Mouse (Mus musculus) fat pad, adult 2 months (tissue): Measurements from ENCODE around the gene Stn1.

ENCODE experiments used
- DNase-seq: peaks from one replicate; pipeline ENCODE4 v3.0.0-alpha.2; 2011; ENCODE audit warnings: low read depth, low spot score; ENCODE audit errors: extremely low read depth

The Stn1 gene

DNA sequence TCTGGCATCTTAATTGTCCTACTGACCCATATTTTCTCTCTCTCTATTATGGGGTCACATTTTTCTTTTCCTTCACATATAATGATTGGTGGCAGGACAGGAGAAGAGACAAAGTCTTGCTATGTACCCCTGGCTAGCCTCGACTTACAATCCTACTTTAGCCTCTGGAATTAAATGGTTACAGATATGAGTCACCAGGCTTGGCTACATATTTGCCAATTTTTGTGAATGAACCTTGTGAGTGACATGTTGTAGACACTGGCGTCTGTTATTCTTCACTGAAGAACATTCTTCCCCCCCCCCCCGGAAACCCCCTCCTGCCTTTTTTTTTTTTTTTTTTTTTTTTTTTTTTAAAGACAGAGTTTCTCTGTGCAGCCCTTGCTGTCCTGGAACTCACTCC is 54.0 kb downstream of the Stn1 start:
- no peak for DNase-seq

GRCm38 (mm10) chr19:47473453-47473852 is 63.9 kb downstream of the Stn1 start:
- no peak for DNase-seq

GRCm38 (mm10) chr19:47472881-47473400 is 64.4 kb downstream of the Stn1 start:
- DNase-seq = no peak

- DNase-seq = no peak
Observed at GRCm38 (mm10) chr19:47471808-47472207, 65.5 kb downstream of the Stn1 start.

DNA sequence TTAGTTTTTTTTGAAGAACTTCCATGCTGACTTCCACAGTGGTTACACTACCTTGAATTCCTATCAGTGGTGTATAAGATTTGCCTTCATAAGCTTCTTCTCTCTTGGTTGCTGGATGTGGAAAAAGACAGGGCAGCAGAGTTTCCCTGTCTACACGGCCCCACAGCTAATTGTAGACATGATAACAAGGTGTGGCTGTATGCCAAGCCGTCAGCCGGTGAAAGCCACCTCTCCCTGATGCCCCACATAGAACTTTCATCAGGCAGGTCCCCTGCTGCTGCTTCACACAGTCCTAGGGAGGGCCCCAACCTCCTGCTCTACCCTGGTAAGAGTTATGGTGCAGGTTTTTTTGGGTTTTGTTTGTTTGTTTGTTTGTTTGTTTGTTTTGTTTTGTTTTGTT is 68.6 kb downstream of the Stn1 start:
- no peak for DNase-seq

- no peak for DNase-seq
Observed at GRCm38 (mm10) chr19:47466775-47467174, 70.5 kb downstream of the Stn1 start.

DNA sequence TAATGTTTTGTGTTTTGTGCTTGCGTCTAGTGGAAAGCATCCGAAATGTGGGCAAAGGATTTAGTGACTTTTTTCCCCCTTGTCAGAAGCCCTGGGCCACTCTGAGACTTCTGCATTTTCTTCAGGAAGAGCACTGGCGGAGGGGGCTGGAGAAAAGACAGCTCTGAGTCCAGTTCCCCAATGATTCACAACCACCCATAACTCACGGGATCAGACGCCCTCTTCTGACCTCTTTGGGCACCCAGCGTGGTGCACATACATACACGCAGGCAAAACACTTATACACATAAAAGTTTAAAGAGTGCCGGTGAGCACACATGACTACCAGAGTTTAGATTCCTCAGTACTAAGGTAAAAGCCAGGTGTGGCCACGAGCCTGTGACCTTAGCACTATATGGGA is 71.8 kb downstream of the Stn1 start:
- no peak for DNase-seq

- DNase-seq = no peak
Observed at GRCm38 (mm10) chr19:47464304-47465241, 72.7 kb downstream of the Stn1 start, which contains the start of gene Sh3pxd2a. Sh3pxd2a (minus strand) TSS chr19:47464401.

- no peak for DNase-seq
Observed at GRCm38 (mm10) chr19:47463636-47464303, 73.5 kb downstream of the Stn1 start.

DNA sequence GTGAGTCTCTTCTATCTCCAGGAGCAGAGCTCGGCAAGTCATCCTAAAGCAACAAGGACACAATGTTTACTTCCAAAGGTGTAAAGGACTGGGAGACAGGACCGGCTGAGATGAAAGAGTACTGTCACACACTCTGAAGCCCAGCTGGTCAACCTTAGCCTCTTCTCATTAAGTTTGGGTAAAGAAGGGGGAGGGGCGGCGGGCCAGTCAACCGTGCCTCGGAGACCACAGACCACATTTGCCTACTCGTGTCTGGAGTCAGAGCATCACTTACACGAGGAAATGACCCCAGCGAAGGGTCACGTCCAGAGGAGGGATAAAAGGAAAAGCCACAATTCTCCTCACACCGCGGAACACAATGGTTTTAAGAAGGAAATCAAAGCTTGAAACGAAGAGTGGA is 74.1 kb downstream of the Stn1 start:
- DNase-seq = no peak

DNA sequence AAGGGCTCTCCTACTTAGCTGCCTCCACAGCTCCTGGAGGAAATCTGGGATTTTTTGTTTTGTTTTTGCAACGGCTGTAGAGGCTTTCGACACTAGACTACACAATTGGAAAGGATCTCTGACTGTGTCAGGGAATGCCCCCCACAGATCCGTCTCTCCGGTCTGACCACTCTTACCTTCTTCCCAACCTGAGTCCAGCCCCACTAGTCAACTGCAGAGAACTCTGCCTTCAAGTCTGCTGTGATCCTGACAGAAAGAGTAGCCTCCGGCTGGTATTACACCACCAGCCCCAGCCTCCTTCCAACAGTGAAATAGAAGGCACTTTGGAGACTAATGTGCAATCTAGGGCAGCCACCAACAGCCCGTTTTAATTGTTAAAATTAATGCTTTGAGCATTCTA is 74.6 kb downstream of the Stn1 start:
- DNase-seq = peak; percentile 78

GRCm38 (mm10) chr19:47461838-47462237 is 75.5 kb downstream of the Stn1 start:
- DNase-seq = no peak

GRCm38 (mm10) chr19:47461386-47461785 is 75.9 kb downstream of the Stn1 start:
- DNase-seq = no peak

- DNase-seq = no peak
Observed at GRCm38 (mm10) chr19:47460120-47460960, 77.0 kb downstream of the Stn1 start.

- DNase-seq = no peak
Observed at GRCm38 (mm10) chr19:47459214-47459613, 78.1 kb downstream of the Stn1 start.

DNA sequence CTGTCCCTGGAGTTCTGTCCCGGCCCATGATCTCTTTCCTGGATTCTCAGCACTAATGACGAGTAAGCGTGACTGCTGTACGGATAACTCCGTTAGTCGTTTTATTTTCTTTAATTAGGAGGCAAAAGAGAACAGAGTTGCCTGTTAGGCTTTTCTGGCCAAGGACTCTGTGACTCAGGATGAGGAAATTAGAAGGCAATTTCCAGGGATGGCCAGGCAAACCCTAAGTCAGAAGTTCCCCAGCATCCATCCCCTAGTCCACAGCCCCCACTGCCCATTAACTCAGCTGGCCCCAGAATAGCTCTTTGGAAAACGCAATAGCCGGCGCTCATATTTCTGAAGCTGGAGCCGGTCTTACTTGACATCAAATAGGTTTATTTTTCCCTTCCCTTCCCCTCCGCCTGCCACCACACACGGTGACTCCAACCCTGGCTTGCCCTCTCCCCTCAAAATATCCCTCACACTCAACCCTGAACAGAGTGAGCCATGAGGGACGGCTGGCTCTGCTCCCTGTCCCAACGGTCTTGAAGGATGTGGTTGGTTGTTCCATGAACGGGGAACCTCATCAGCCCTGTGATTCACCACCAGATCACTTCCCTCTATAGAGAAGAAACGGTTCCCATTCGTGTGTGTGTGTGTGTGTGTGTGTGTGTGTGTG is 78.7 kb downstream of the Stn1 start:
- no peak for DNase-seq

GRCm38 (mm10) chr19:47457711-47458503 is 79.4 kb downstream of the Stn1 start:
- no peak for DNase-seq

GRCm38 (mm10) chr19:47456021-47456420 is 81.3 kb downstream of the Stn1 start:
- no peak for DNase-seq

GRCm38 (mm10) chr19:47455001-47455755 is 82.1 kb downstream of the Stn1 start:
- no peak for DNase-seq
